Mouse (Mus musculus) kidney, postnatal 0 days (tissue): ENCODE data around the gene Pax3. TPM values are rescaled to one million over a fixed set of nuclear protein-coding genes. Genes with fewer than 3 reads are reported as not detected.

Experiments used
- ATAC-seq: fragments of 200-750 bp; cut with Nextera tagmentation; replicated peaks from 2 replicates; pipeline ENCODE4 v1.8.0; 2017; ENCODE audit warnings: low read depth, moderate number of reproducible peaks, moderate TSS enrichment, moderate library complexity; ENCODE audit not compliant: low FRiP score
- DNase-seq: peaks from one replicate; pipeline ENCODE4 v3.0.0-alpha.2; 2016; ENCODE audit warnings: low spot score
- H3K27ac ChIP-seq: fragments of 300-500 bp; sonication (generic); 2 replicates; pipeline ENCODE4 v1.5.1; 2014; ENCODE audit warnings: mild to moderate bottlenecking
- H3K27me3 ChIP-seq: fragments of 300-500 bp; sonication (generic); 2 replicates; pipeline ENCODE4 v1.6.1; 2014; ENCODE audit warnings: low read length, mixed read lengths; ENCODE audit not compliant: insufficient read depth
- H3K36me3 ChIP-seq: fragments of 300-500 bp; sonication (generic); 2 replicates; pipeline ENCODE4 v1.6.1; 2014; ENCODE audit warnings: low read length, mixed read lengths; ENCODE audit not compliant: insufficient read depth
- H3K4me1 ChIP-seq: fragments of 300-500 bp; sonication (generic); replicated peaks from 2 replicates; pipeline ENCODE4 v1.6.1; 2014; ENCODE audit warnings: antibody characterized with exemption, low read length, mixed read lengths; ENCODE audit not compliant: insufficient read depth
- H3K4me2 ChIP-seq: fragments of 300-500 bp; sonication (generic); 2 replicates; pipeline ENCODE4 v1.6.1; 2014; ENCODE audit warnings: mild to moderate bottlenecking, low read length, moderate library complexity, mixed read lengths
- H3K4me3 ChIP-seq: fragments of 300-500 bp; sonication (generic); replicated peaks from 2 replicates; pipeline ENCODE4 v1.5.1; 2014; ENCODE audit warnings: low read depth, low read length
- H3K9ac ChIP-seq: fragments of 300-500 bp; sonication (generic); 2 replicates; pipeline ENCODE4 v1.6.1; 2014; ENCODE audit warnings: low read depth, low read length
- H3K9me3 ChIP-seq: fragments of 300-500 bp; sonication (generic); replicated peaks from 2 replicates; pipeline ENCODE4 v1.6.1; 2016; ENCODE audit warnings: low read length, inconsistent platforms, mixed read lengths
- CTCF ChIP-seq: IDR thresholded peaks from 2 replicates; pipeline ENCODE4 v1.5.1; 2016; ENCODE audit warnings: antibody characterized with exemption, low read depth, mild to moderate bottlenecking, moderate library complexity
- WGBS: fragments of 180-500 bp; shearing (Covaris S2); extraction: QIAGEN DNeasy Blood & Tissue Kit; methylation state at CpG from one replicate; pipeline ENCODE4 v1.1.7; 2014; 5-methylcytosine and 5-hydroxymethylcytosine counted together
- polyA plus RNA-seq: library from polyadenylated mRNA; unstranded; fragments of >200 nt; fragmentation: Nextera tagmentation; extraction: Ambion mirVana; gene quantifications from 2 replicates; pipeline ENCODE4 v1.2.1, GENCODE M21; 2015

Gene Pax3
- polyA plus RNA-seq, 1 experiment from 2014 or later: not detected

- no peak for DNase-seq
- Histone ChIP-seq H3K36me3 (no peaks in the 10 kb centered on the region), H3K4me3 (no peak overlapping the region), H3K27ac (no peak overlapping the region), H3K4me2 (no peak overlapping the region), H3K9ac (no peak overlapping the region), H3K4me1 (no peaks in the 10 kb centered on the region), H3K27me3 (peaks cover 90% of the 10 kb centered on the region), H3K9me3 (no peaks in the 10 kb centered on the region)
- no peak for ATAC-seq
- TF ChIP-seq CTCF: no peak
- 25% methylated on average over 9 of the region's 9 CpGs for WGBS
Measured at GRCm38 (mm10) chr1:78141741-78142501, 55.0 kb downstream of the Pax3 start.

GRCm38 (mm10) chr1:78141314-78141713 is 55.6 kb downstream of the Pax3 start:
- Histone ChIP-seq H3K27ac (no peak overlapping the region), H3K9me3 (no peaks in the 10 kb centered on the region), H3K4me3 (no peak overlapping the region), H3K27me3 (peaks cover 90% of the 10 kb centered on the region), H3K4me1 (no peaks in the 10 kb centered on the region), H3K36me3 (no peaks in the 10 kb centered on the region), H3K9ac (no peak overlapping the region), H3K4me2 (no peak overlapping the region)
- WGBS: 9% methylated on average over 7 of the region's 7 CpGs
- DNase-seq: no peak
- TF ChIP-seq CTCF: no peak
- ATAC-seq: no peak

- ATAC-seq (no peak), DNase-seq (no peak)
- no peaks in the 10 kb centered on the region for H3K36me3 ChIP-seq
- no peak overlapping the region for H3K4me2 ChIP-seq
- H3K4me3 ChIP-seq: no peak overlapping the region
- H3K27ac ChIP-seq: no peak overlapping the region
- H3K9ac ChIP-seq: no peak overlapping the region
- peak; percentile 39; the same call in 1 of the 2 replicates for TF ChIP-seq CTCF
- H3K9me3 ChIP-seq: no peaks in the 10 kb centered on the region
- H3K4me1 ChIP-seq: no peaks in the 10 kb centered on the region
- peaks cover 87% of the 10 kb centered on the region for H3K27me3 ChIP-seq
- WGBS: 2% methylated on average over 14 of the region's 14 CpGs
Measured at GRCm38 (mm10) chr1:78140505-78141303, 56.2 kb downstream of the Pax3 start.

GRCm38 (mm10) chr1:78139287-78139686 is 57.6 kb downstream of the Pax3 start:
- Histone ChIP-seq H3K4me1 (no peaks in the 10 kb centered on the region), H3K27me3 (peaks cover 87% of the 10 kb centered on the region), H3K4me2 (no peak overlapping the region), H3K27ac (no peak overlapping the region), H3K9me3 (no peaks in the 10 kb centered on the region), H3K36me3 (no peaks in the 10 kb centered on the region), H3K4me3 (no peak overlapping the region), H3K9ac (no peak overlapping the region)
- 5% methylated on average over 11 of the region's 11 CpGs for WGBS
- no peak for DNase-seq
- TF ChIP-seq CTCF: no peak
- ATAC-seq: no peak

GRCm38 (mm10) chr1:78129267-78129666 is 67.7 kb downstream of the Pax3 start:
- TF ChIP-seq CTCF: no peak
- H3K9ac ChIP-seq: no peak overlapping the region
- no peaks in the 10 kb centered on the region for H3K36me3 ChIP-seq
- peak; percentile 82 for DNase-seq
- no peaks in the 10 kb centered on the region for H3K9me3 ChIP-seq
- 25% methylated on average over 5 of the region's 5 CpGs for WGBS
- no peak overlapping the region for H3K4me3 ChIP-seq
- H3K27me3 ChIP-seq: peaks cover 11% of the 10 kb centered on the region; the same call in 1 of the 2 replicates
- no peak overlapping the region for H3K27ac ChIP-seq
- no peaks in the 10 kb centered on the region for H3K4me1 ChIP-seq
- H3K4me2 ChIP-seq: no peak overlapping the region
- no peak for ATAC-seq

GRCm38 (mm10) chr1:78119899-78120560 is 76.9 kb downstream of the Pax3 start:
- Histone ChIP-seq H3K4me3 (no peak overlapping the region), H3K9ac (no peak overlapping the region), H3K4me1 (no peaks in the 10 kb centered on the region), H3K36me3 (no peaks in the 10 kb centered on the region), H3K4me2 (no peak overlapping the region), H3K27ac (no peak overlapping the region), H3K9me3 (no peaks in the 10 kb centered on the region), H3K27me3 (no peaks in the 10 kb centered on the region)
- TF ChIP-seq CTCF: no peak
- ATAC-seq: no peak
- WGBS: 13% methylated on average over 10 of the region's 10 CpGs
- DNase-seq: no peak
